Comparison of ENCODE assay signal across 18 mouse cellular contexts in the genomic region with DNA sequence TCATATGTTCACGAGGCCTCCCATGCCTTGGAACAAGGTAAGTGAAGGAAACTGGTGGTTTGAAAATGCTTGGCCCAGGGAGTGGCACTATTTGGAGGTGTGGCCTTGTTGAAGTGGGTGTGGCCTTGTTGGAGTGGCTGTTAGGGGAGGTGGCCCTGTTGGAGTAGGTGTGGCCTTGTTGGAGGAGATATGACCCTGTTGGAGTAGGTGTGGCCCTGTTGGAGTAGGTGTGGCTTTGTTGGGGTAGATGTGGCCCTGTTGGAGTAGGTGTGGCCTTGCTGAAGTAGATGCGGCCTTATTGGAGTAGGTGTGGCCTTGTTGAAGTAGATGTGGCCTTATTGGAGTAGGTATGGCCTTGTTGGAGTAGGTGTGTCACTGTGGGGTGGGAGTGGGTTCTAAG. TPM values are rescaled to one million over a fixed set of nuclear protein-coding genes. Genes with fewer than 3 reads are reported as not detected.
DNase-seq lines count a peak whose midpoint lies in the region; ATAC-seq and TF ChIP-seq lines count a peak whose summit lies in the region.
"Had no signal": no experiment of that assay in that cellular context is flagged by ENCODE, and none has a peak within 500 bp of the region (broad histone marks: within the 10 kb centered on the region; RNA-seq: fewer than 3 reads in every experiment).

No protein-coding gene starts in this region.

- 60% methylated on average over 2 of the region's 2 CpGs for WGBS in intestine, embryonic 16.5 days

- no peak overlapping the region for H3K4me3 ChIP-seq in MEL (ENCODE audit: control insufficient read depth in 1 of 2, insufficient read depth in 1 of 2, low read depth in 2 of 2, low read length in 2 of 2)
- H3K4me3 ChIP-seq in intestine, embryonic 16.5 days (ENCODE audit: low read length): no peak overlapping the region
- H3K4me3 ChIP-seq: neural tube, embryonic 15.5 days had no signal

- peak; percentile 46 for DNase-seq in CD4-positive helper T cell, adult 2 months (ENCODE audit: low read depth, low spot score)
- DNase-seq in MEL (ENCODE audit: low read depth, low spot score): peak; percentile 56
- DNase-seq in gastrocnemius, adult 18-20 months (ENCODE audit: low spot score): no peak
- DNase-seq in thymus, adult 18-20 months: no peak
- DNase-seq in neural tube, embryonic 10.5 days (ENCODE audit: extremely low spot score, low spot score): no peak
- DNase-seq: kidney, postnatal 4 days; layer of hippocampus, postnatal 36 days; lung, postnatal 4 days; right cerebral cortex, adult 18-20 months; thymus, postnatal 25 days had no signal

- H3K9me3 ChIP-seq in MEL (replicated peaks; ENCODE audit: insufficient read depth, low read length): no peaks in the 10 kb centered on the region
- no peaks in the 10 kb centered on the region for H3K9me3 ChIP-seq in intestine, embryonic 16.5 days (ENCODE audit: control insufficient read depth, low read length)
- H3K9me3 ChIP-seq: neural tube, embryonic 15.5 days had no signal

- H3K27me3 ChIP-seq in MEL (ENCODE audit: control insufficient read depth in 1 of 2, insufficient read depth in 2 of 2, low read length in 2 of 2): no peaks in the 10 kb centered on the region
- no peaks in the 10 kb centered on the region for H3K27me3 ChIP-seq in intestine, embryonic 16.5 days (replicated peaks; ENCODE audit: control insufficient read depth, insufficient read depth, low read length)
- H3K27me3 ChIP-seq: neural tube, embryonic 15.5 days had no signal

- no peak overlapping the region for H3K27ac ChIP-seq in MEL (ENCODE audit: control insufficient read depth, low read depth, low read length)
- H3K27ac ChIP-seq in intestine, embryonic 16.5 days (ENCODE audit: low read length): no peak overlapping the region
- H3K27ac ChIP-seq: neural tube, embryonic 15.5 days had no signal

- TF ChIP-seq EP300 in MEL (IDR thresholded peaks at IDR 0.05; ENCODE audit: low read depth in 1 of 2, low read length in 2 of 2): no peak

- H3K4me2 ChIP-seq in intestine, embryonic 16.5 days (ENCODE audit: low read depth, low read length): no peak overlapping the region
- H3K4me2 ChIP-seq: neural tube, embryonic 15.5 days had no signal

- TF ChIP-seq CTCF in MEL (IDR thresholded peaks at IDR 0.05 in 2 of 3, conservative IDR thresholded peaks at IDR 0.05 in 1 of 3; ENCODE audit: control insufficient read depth in 1 of 3, insufficient read depth in 1 of 3, low read depth in 2 of 3, low read length in 3 of 3, poor library complexity in 1 of 3, severe bottlenecking in 1 of 3): no peak

- TF ChIP-seq POLR2A in MEL (IDR thresholded peaks at IDR 0.05; ENCODE audit: control insufficient read depth in 1 of 2, insufficient read depth in 1 of 2, low read depth in 1 of 2, low read length in 2 of 2, poor library complexity in 1 of 2): no peak

- H3K79me2 ChIP-seq in MEL (ENCODE audit: control insufficient read depth, insufficient read depth, low read length, poor library complexity): no peaks in the 10 kb centered on the region

- ATAC-seq in intestine, embryonic 16.5 days: peak; percentile 61
- ATAC-seq in megakaryocyte-erythroid progenitor cell, adult 5-6 weeks (replicated peaks; ENCODE audit: low FRiP score, low TSS enrichment, poor library complexity, severe bottlenecking): peak; percentile 60
- ATAC-seq: inflammation-experienced regulatory T-cells, adult 6 months; midbrain, embryonic 16.5 days had no signal

- no peaks in the 10 kb centered on the region for H3K36me3 ChIP-seq in MEL (ENCODE audit: control insufficient read depth in 1 of 2, insufficient read depth in 2 of 2, low read length in 2 of 2)
- H3K36me3 ChIP-seq in intestine, embryonic 16.5 days (ENCODE audit: control insufficient read depth, insufficient read depth, low read length): no peaks in the 10 kb centered on the region

- no peak overlapping the region for H3K9ac ChIP-seq in MEL (ENCODE audit: control insufficient read depth, low read depth, low read length, poor library complexity, severe bottlenecking)
- no peak overlapping the region for H3K9ac ChIP-seq in intestine, embryonic 16.5 days (ENCODE audit: low read depth, low read length)
- H3K9ac ChIP-seq: neural tube, embryonic 15.5 days had no signal

- no peaks in the 10 kb centered on the region for H3K4me1 ChIP-seq in MEL (ENCODE audit: control insufficient read depth in 1 of 2, insufficient read depth in 2 of 2, low read length in 2 of 2)
- peaks cover 6% of the 10 kb centered on the region; the same call in 1 of the 2 replicates for H3K4me1 ChIP-seq in intestine, embryonic 16.5 days (ENCODE audit: control insufficient read depth, insufficient read depth, low read length)

- no peak for TF ChIP-seq RAD21 in MEL (IDR thresholded peaks at IDR 0.05; ENCODE audit: low read depth, low read length)

TF ChIP-seq in MEL, 35 proteins besides CTCF, POLR2A, EP300 and RAD21:
- TF ChIP-seq TBP (IDR thresholded peaks at IDR 0.05; ENCODE audit: low read depth, low read length) (no peak), USF2 (IDR thresholded peaks at IDR 0.05; ENCODE audit: borderline replicate concordance in 1 of 2, insufficient read depth in 1 of 2, low read depth in 1 of 2, low read length in 2 of 2) (no peak), MAZ (IDR thresholded peaks at IDR 0.05; ENCODE audit: low read depth, low read length) (no peak)

RNA-seq across cellular contexts. Expression of a gene that starts 8.7 kb away (rescaled TPM):
- 0.08 TPM in 1 of 2 replicates, not detected in the other for total RNA-seq in MEL (2012; rRNA removed)
- not detected for polyA plus RNA-seq in MEL (2012; ENCODE audit: insufficient read depth in 1 of 2, insufficient read length in 2 of 2, low read depth in 1 of 2, low replicate concordance in 2 of 2, missing spikeins in 1 of 2)
- 1.9 and 2.5 TPM in 2 replicates for polyA plus RNA-seq in intestine, embryonic 16.5 days (2015; fragmentation: Nextera tagmentation; extraction: Ambion mirVana)
- not detected in 2 replicates for total RNA-seq in megakaryocyte-erythroid progenitor cell, adult 5-6 weeks (2014; fragmentation: Nextera tagmentation)
- not detected in 2 replicates for total RNA-seq in megakaryocyte-erythroid progenitor cell, adult 5-6 weeks (2017)
- total RNA-seq in gastrocnemius, adult 18-20 months (2021): under 1 TPM; 0.30 to 0.40 TPM
- polyA plus RNA-seq: inflammation-experienced regulatory T-cells, adult 6 months had no signal

RNA-seq across cellular contexts. Expression of a gene that starts 30.1 kb away (rescaled TPM):
- total RNA-seq in MEL (2012; rRNA removed): 0.04 TPM in 1 of 2 replicates, not detected in the other
- under 1 TPM in 1 of 2 experiments, not detected in 1; 0.11 TPM for polyA plus RNA-seq in MEL (2012; ENCODE audit: insufficient read depth in 1 of 2, insufficient read length in 2 of 2, low read depth in 1 of 2, low replicate concordance in 2 of 2, missing spikeins in 1 of 2)
- polyA plus RNA-seq in intestine, embryonic 16.5 days (2015; fragmentation: Nextera tagmentation; extraction: Ambion mirVana): 0.06 and 0.22 TPM in 2 replicates
- total RNA-seq in megakaryocyte-erythroid progenitor cell, adult 5-6 weeks (2014; fragmentation: Nextera tagmentation): not detected in 2 replicates
- total RNA-seq in megakaryocyte-erythroid progenitor cell, adult 5-6 weeks (2017): not detected in 2 replicates
- total RNA-seq in gastrocnemius, adult 18-20 months (2021): not detected
- total RNA-seq: adrenal gland, adult 18-20 months; gastrocnemius, postnatal 4 days; heart, postnatal 25 days; layer of hippocampus, postnatal 36 days had no signal

RNA-seq across cellular contexts. Expression of a gene that starts 43.1 kb away (rescaled TPM):
- total RNA-seq in MEL (2012; rRNA removed): 28.9 and 37.1 TPM in 2 replicates
- polyA plus RNA-seq in MEL (2012; ENCODE audit: insufficient read depth in 1 of 2, insufficient read length in 2 of 2, low read depth in 1 of 2, low replicate concordance in 2 of 2, missing spikeins in 1 of 2): 10 to 100 TPM in 1 of 2 experiments, not detected in 1; 41.7 TPM
- 47.1 and 48.4 TPM in 2 replicates for polyA plus RNA-seq in intestine, embryonic 16.5 days (2015; fragmentation: Nextera tagmentation; extraction: Ambion mirVana)
- 18.6 and 41.1 TPM in 2 replicates for total RNA-seq in megakaryocyte-erythroid progenitor cell, adult 5-6 weeks (2014; fragmentation: Nextera tagmentation)
- 5.9 and 9.6 TPM in 2 replicates for total RNA-seq in megakaryocyte-erythroid progenitor cell, adult 5-6 weeks (2017)
- 1 to 10 TPM; 6.9 to 7.1 TPM for total RNA-seq in gastrocnemius, adult 18-20 months (2021)

RNA-seq across cellular contexts. Expression of a gene that starts 43.1 kb away (rescaled TPM):
- total RNA-seq in MEL (2012; rRNA removed): 29.4 and 36.5 TPM in 2 replicates
- polyA plus RNA-seq in MEL (2012; ENCODE audit: insufficient read depth in 1 of 2, insufficient read length in 2 of 2, low read depth in 1 of 2, low replicate concordance in 2 of 2, missing spikeins in 1 of 2): 10 to 100 TPM in 1 of 2 experiments, not detected in 1; 49.3 TPM
- polyA plus RNA-seq in intestine, embryonic 16.5 days (2015; fragmentation: Nextera tagmentation; extraction: Ambion mirVana): 28.5 and 30.4 TPM in 2 replicates
- 17.6 and 30.6 TPM in 2 replicates for total RNA-seq in megakaryocyte-erythroid progenitor cell, adult 5-6 weeks (2014; fragmentation: Nextera tagmentation)
- 16.2 and 18.7 TPM in 2 replicates for total RNA-seq in megakaryocyte-erythroid progenitor cell, adult 5-6 weeks (2017)
- total RNA-seq in gastrocnemius, adult 18-20 months (2021): 1 to 10 TPM; 4.3 to 5.0 TPM

RNA-seq across cellular contexts. Expression of a gene that starts 59.8 kb away (rescaled TPM):
- 30.3 and 34.6 TPM in 2 replicates for total RNA-seq in MEL (2012; rRNA removed)
- 10 to 100 TPM in 1 of 2 experiments, not detected in 1; 44.7 TPM for polyA plus RNA-seq in MEL (2012; ENCODE audit: insufficient read depth in 1 of 2, insufficient read length in 2 of 2, low read depth in 1 of 2, low replicate concordance in 2 of 2, missing spikeins in 1 of 2)
- polyA plus RNA-seq in intestine, embryonic 16.5 days (2015; fragmentation: Nextera tagmentation; extraction: Ambion mirVana): 26.6 and 26.8 TPM in 2 replicates
- total RNA-seq in megakaryocyte-erythroid progenitor cell, adult 5-6 weeks (2014; fragmentation: Nextera tagmentation): 32.1 and 33.3 TPM in 2 replicates
- total RNA-seq in megakaryocyte-erythroid progenitor cell, adult 5-6 weeks (2017): 14.7 and 22.6 TPM in 2 replicates
- 10 to 100 TPM; 13.0 to 13.2 TPM for total RNA-seq in gastrocnemius, adult 18-20 months (2021)

Comparison
In these comparisons a context has a peak if more than half of its experiments do, and no peak if none do; other contexts are left out.
1. DNase-seq: peak in CD4-positive helper T cell, adult 2 months (single experiment) and MEL (single experiment); none in gastrocnemius, adult 18-20 months (single experiment), thymus, adult 18-20 months (0 of 2) and neural tube, embryonic 10.5 days (single experiment).